Mouse (Mus musculus) layer of hippocampus, postnatal 14 days (tissue): Measurements from ENCODE around the gene Unc80. TPM values are rescaled to one million over a fixed set of nuclear protein-coding genes. Genes with fewer than 3 reads are reported as not detected.

Source experiments
- DNase-seq, 2 experiments: peaks; one replicate each; pipeline ENCODE4 v3.0.0; 2021 to 2022; ENCODE audit warnings: low spot score in 2 of 2, mixed read lengths in 1 of 2
- total RNA-seq, 2 experiments: library from RNA; stranded (reverse); gene quantifications; 2 replicates each; pipeline ENCODE4 v1.2.3; 2021

Unc80 gene
- total RNA-seq, 2 experiments from 2014 or later = 140 to 164 TPM

DNA sequence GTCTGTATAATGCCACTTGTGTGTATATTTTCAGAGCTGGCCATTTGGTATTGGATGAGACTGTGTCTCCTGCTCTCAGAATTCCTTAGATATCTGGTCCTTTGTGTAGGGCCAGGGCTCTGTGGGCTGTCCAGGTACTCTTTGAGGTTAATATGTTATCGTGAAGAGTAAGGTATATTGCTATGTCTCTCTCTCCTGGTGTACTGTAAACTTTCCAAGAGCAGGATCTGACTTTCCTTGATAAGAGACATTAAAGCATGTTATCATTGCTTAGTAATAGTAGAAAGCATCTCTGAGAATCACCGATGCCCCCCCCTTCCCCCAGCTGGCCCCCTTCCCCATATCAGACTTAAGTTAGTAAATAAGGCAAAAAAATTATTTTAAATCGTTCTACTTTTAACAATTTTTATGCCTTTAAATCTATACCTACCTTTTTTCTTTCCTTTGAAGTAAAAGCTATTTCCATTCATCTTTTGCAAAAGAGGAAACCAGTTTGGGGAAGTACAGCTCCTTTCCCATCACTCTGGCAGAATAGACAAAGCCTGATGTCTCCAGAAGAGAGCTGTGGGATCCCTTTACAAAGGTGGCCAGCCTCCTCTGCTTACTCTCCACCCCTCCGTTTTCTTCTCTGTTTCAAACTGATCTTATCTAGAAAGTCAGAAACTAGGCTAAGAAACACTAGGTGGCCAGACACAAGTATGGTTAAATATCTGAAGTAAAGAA is 234.6 kb downstream of the Unc80 start:
- no peak for DNase-seq

DNA sequence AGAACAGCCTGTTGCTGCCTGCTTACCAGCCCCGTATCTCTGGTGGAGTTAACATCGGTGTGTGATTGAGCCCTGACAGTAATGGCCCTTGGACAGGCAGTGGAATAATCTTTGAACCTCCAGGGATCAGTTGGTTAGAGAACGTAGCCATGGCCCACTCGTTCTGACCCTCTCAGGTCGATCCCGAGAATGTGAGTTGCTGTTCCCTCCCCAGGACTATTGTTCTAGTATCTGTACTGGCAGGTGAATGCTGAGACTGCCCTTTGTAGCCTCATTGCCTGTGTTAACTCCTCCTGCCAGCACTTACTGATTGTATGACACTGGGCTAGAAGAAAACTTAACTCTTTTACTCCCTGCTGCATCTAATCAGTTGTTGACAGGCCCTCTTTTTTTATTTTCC is 236.4 kb downstream of the Unc80 start:
- DNase-seq = no peak

DNA sequence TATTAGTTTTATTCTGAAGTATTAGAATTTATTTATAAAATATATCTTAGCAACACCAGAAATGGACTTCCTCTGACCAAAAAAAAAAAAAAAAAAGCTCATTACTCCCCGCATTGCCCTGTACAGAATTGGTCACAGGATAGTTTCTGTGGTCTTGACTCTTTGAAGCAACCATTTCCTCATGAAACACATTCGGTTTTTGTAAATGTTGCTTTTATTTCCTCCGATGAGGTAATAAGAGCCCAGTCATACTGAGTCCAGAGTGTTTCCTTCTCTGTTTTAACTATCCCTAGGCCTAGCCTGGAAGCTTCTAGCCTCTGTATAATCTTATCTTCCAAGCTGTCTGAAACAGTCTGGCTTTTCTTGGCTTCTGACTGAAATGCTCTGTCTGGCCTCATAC is 244.7 kb downstream of the Unc80 start:
- DNase-seq = no peak

DNA sequence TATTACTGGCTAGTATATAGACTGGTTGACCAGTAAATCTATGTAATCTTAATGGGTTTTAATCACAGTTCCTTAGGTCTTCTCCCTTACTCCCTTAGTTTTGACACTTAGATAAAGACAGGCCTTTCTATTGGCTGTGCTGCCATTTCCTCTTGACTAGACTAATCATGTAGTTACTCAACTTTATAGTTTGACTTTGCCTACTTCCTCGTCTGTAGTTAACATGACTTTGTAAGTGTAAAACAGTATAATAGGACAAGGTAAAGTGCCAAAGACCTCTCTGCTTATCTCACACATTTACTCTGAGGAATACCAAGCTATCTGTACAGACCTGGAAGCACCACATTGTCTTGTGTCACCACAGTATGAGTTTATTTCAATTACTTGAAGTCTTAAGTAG is 262.4 kb downstream of the Unc80 start:
- DNase-seq = no peak

Other genes starting within 250 kb of the Unc80 start
- gene Rpe, start 232.5 kb downstream of the Unc80 start, total RNA-seq = 10 to 100 TPM; 36.7 to 37.1 TPM